Mouse (Mus musculus) right cerebral cortex, postnatal 25 days (tissue): ENCODE data around the gene Rpe.
"Not testable (repeated sequence)": the region's sequence is repeated elsewhere in the genome, so short reads cannot be mapped to it uniquely, and the experiment has no call there.

ENCODE experiments used
- DNase-seq: peaks from one replicate; pipeline ENCODE4 v3.0.0; 2022

Rpe gene

GRCm38 (mm10) chr1:66700693-66701575, at the start of gene Rpe:
TSS of gene Rpe (plus strand) at chr1:66700831.
- peak; percentile 93 for DNase-seq

GRCm38 (mm10) chr1:66655119-66655746, 45.4 kb upstream of the Rpe start:
- DNase-seq = no peak

GRCm38 (mm10) chr1:66655747-66656119, 44.9 kb upstream of the Rpe start:
- DNase-seq = no peak

- DNase-seq = no peak
Measured at GRCm38 (mm10) chr1:66671475-66671874, 29.2 kb upstream of the Rpe start.

GRCm38 (mm10) chr1:66672812-66673211, 27.8 kb upstream of the Rpe start:
- DNase-seq = no peak

GRCm38 (mm10) chr1:66677928-66678327, 22.7 kb upstream of the Rpe start:
- no peak for DNase-seq

- DNase-seq = no peak
Measured at GRCm38 (mm10) chr1:66678662-66679061, 22.0 kb upstream of the Rpe start.

- DNase-seq = no peak
Measured at GRCm38 (mm10) chr1:66682974-66683373, 17.7 kb upstream of the Rpe start.

- DNase-seq = no peak
Measured at GRCm38 (mm10) chr1:66691772-66692171, 8.9 kb upstream of the Rpe start.

- DNase-seq = no peak
Measured at GRCm38 (mm10) chr1:66692308-66692707, 8.3 kb upstream of the Rpe start.

- no peak for DNase-seq
Measured at GRCm38 (mm10) chr1:66692780-66693392, 7.7 kb upstream of the Rpe start.

GRCm38 (mm10) chr1:66694266-66694665, 6.4 kb upstream of the Rpe start:
- no peak for DNase-seq

- DNase-seq = no peak
Measured at GRCm38 (mm10) chr1:66695296-66695695, 5.3 kb upstream of the Rpe start.

- DNase-seq = not testable (repeated sequence)
Measured at GRCm38 (mm10) chr1:66699630-66700029, 1.0 kb upstream of the Rpe start.

- DNase-seq = no peak
Measured at GRCm38 (mm10) chr1:66700149-66700692, 410 bp upstream of the Rpe start.

- no peak for DNase-seq
Measured at GRCm38 (mm10) chr1:66701576-66701940, 927 bp downstream of the Rpe start.

- DNase-seq = no peak
Measured at GRCm38 (mm10) chr1:66702623-66703345, 2.2 kb downstream of the Rpe start.

GRCm38 (mm10) chr1:66704523-66704922, 3.9 kb downstream of the Rpe start:
- DNase-seq = no peak

- DNase-seq = no peak
Measured at GRCm38 (mm10) chr1:66712859-66713258, 12.2 kb downstream of the Rpe start.

- no peak for DNase-seq
Measured at GRCm38 (mm10) chr1:66730581-66730980, 29.9 kb downstream of the Rpe start.

- DNase-seq = no peak
Measured at GRCm38 (mm10) chr1:66768764-66769163, 68.1 kb downstream of the Rpe start.
